Mouse (Mus musculus): Measurements from ENCODE around the gene Mcpt4. TPM values are rescaled to one million over a fixed set of nuclear protein-coding genes. Genes with fewer than 3 reads are reported as not detected.

The Mcpt4 gene
- 1.5 and 2.9 TPM in 2 replicates for polyA plus RNA-seq (2012; rRNA removed)

DNA sequence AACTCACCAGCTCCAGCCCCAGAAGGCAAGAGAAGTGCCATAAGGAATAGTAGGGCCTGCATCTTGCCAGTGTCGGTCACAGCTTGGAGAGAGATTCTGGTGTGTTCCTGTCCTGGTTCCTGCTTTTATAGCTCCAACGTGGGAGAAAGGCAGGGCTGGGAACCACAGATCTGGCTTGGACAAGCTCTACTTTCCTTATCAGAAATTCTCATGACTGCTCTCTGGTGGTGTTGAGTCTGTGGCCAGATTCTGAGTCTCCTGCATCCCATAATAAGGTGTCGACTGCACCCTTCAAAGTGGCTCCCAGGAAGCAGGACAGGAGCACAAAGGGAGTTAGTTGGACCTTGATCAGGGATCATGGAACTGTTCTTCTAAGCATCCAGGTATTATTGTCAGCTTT lies at the start of gene Mcpt4:
Mcpt4 (minus strand) TSS at position 101 of the 400 bp plus-strand sequence.

DNA sequence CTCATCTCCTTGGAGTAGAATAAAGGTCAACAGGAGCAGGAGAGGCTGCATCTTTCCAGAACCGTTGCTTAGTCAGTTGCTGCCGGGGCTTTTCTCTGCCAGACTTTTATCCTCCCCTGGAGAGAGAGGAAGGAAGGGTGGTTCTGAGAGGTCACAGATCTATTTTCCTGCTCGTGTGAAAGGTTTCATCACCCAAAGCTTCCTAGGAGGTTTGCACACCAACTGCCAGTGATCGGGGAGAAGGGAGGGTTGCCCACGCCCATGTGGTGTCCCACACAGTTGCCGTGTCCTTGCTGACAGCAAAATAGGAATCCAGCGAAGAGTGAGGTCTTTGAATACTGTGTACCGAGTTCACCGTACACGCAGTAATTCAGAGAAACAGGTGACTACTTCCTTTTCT lies 40.3 kb upstream of the Mcpt4 start, which contains the start of gene Ctsg:
Ctsg (minus strand) TSS at position 189 of the 400 bp plus-strand sequence.

DNA sequence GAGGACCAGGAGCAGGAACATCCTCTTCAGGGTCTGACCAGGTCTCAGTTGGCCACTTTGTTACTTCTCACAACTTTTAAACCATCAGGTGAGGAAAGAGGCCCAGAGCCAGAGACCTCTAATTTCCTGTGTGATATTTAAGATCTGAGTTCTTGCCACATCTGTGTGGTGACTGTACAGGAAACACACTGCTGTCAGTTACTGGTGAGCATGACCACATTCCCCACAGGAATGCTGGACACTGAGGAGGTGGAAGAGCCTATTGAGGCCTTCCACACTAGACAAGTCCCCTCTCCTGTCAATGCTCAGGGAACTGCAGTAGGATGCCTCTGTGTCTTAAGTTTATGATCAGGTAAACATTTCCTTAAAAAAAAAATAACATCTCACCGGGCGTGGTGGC lies 23.1 kb upstream of the Mcpt4 start, which contains the start of gene Mcpt8:
Mcpt8 (minus strand) TSS at position 107 of the 400 bp plus-strand sequence.

GRCm38 (mm10) chr14:56041792-56042191 lies 20.3 kb downstream of the Mcpt4 start, which contains the start of gene Mcpt2:
Gene Mcpt2 (plus strand): TSS chr14:56042041.

DNA sequence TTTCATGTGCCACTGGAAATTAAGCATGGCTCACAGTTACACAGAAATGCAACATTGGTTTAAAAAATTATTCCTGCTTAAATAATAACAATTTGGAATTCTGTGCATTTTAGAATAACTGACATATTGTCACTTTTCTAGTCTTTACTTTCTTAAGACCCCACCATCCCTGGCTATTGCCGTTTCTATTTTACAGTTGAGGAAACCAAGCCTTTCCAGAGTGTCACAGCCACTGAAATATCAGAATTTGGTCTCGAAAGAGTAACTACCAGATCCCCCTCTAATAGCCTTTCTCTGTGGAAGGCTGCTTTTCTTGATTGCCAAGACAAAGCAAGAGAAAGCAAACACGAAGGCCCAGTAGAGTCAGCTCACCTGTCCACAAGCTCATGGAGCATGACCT lies 31.7 kb downstream of the Mcpt4 start, which contains the start of gene Mcpt9:
Mcpt9 (minus strand) TSS at position 101 of the 400 bp plus-strand sequence.

DNA sequence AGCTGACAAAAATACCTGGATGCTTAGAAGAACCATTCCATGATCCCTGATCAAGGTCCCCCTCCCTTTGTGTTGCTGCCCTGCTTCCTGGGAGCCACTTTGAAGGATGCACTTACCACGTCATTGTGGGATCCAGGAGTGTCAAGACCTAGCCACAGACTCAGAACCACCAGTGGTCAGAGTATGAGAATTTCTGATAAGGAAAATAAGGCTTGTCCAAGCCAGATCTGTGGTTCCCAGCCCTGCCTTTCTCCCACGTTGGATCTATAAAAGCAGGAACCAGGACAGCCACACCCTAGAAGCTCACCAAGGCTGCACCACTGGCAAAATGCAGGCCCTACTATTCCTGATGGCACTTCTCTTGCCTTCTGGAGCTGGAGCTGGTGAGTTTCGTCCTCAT lies 44.4 kb downstream of the Mcpt4 start, which contains the start of gene Mcpt1:
Mcpt1 (plus strand) TSS at position 301 of the 400 bp plus-strand sequence.

Other genes with a start within 250 kb of the Mcpt4 start
- 13.1 and 15.8 TPM in 2 replicates for gene Nfatc4, start 239.2 kb downstream of the Mcpt4 start, polyA plus RNA-seq (2012; rRNA removed)
- 1.7 and 2.3 TPM in 2 replicates for gene Nynrin, start 208.3 kb downstream of the Mcpt4 start, polyA plus RNA-seq (2012; rRNA removed)
- 0.11 and 0.34 TPM in 2 replicates for gene Cbln3, start 177.9 kb downstream of the Mcpt4 start, polyA plus RNA-seq (2012; rRNA removed)
- gene Khnyn, start 177.4 kb downstream of the Mcpt4 start, polyA plus RNA-seq (2012; rRNA removed) = 13.9 and 14.7 TPM in 2 replicates
- gene Sdr39u1, start 162.0 kb downstream of the Mcpt4 start, polyA plus RNA-seq (2012; rRNA removed) = 17.2 and 19.5 TPM in 2 replicates
- 1.3 and 3.1 TPM in 2 replicates for gene Cma1, start 117.6 kb downstream of the Mcpt4 start, polyA plus RNA-seq (2012; rRNA removed)
- not detected in 2 replicates for gene Cma2, start 111.3 kb downstream of the Mcpt4 start, polyA plus RNA-seq (2012; rRNA removed)
- gene Mcpt1, start 44.3 kb downstream of the Mcpt4 start, polyA plus RNA-seq (2012; rRNA removed) = 16.9 and 47.6 TPM in 2 replicates
- not detected in 2 replicates for gene Mcpt9, start 31.8 kb downstream of the Mcpt4 start, polyA plus RNA-seq (2012; rRNA removed)
- gene Mcpt2, start 20.3 kb downstream of the Mcpt4 start, polyA plus RNA-seq (2012; rRNA removed) = 7.9 and 8.6 TPM in 2 replicates
- gene Mcpt8, start 23.0 kb upstream of the Mcpt4 start, polyA plus RNA-seq (2012; rRNA removed) = not detected in 2 replicates
- not detected in 2 replicates for gene Ctsg, start 40.3 kb upstream of the Mcpt4 start, polyA plus RNA-seq (2012; rRNA removed)
- not detected in 2 replicates for gene Gzme, start 58.3 kb upstream of the Mcpt4 start, polyA plus RNA-seq (2012; rRNA removed)
- gene Gzmd, start 70.3 kb upstream of the Mcpt4 start, polyA plus RNA-seq (2012; rRNA removed) = not detected in 2 replicates
- gene Gzmg, start 97.3 kb upstream of the Mcpt4 start, polyA plus RNA-seq (2012; rRNA removed) = not detected in 2 replicates
- gene Gzmn, start 112.3 kb upstream of the Mcpt4 start, polyA plus RNA-seq (2012; rRNA removed) = not detected in 2 replicates
- not detected in 2 replicates for gene Gzmf, start 149.1 kb upstream of the Mcpt4 start, polyA plus RNA-seq (2012; rRNA removed)
- gene Gzmc, start 172.3 kb upstream of the Mcpt4 start, polyA plus RNA-seq (2012; rRNA removed) = not detected in 2 replicates
- gene Gzmb, start 199.9 kb upstream of the Mcpt4 start, polyA plus RNA-seq (2012; rRNA removed) = 0.08 and 0.09 TPM in 2 replicates

Measured in stomach, adult 2 months (tissue).